Mouse (Mus musculus) liver, adult (tissue): ENCODE results near the gene Leng9.

Source experiments
- GATA4 ChIP-seq: IDR thresholded peaks from 2 replicates; pipeline ENCODE4 v1.6.1; 2014; ENCODE audit warnings: mild to moderate bottlenecking, low read length; ENCODE audit not compliant: insufficient replicate concordance

Gene Leng9

DNA sequence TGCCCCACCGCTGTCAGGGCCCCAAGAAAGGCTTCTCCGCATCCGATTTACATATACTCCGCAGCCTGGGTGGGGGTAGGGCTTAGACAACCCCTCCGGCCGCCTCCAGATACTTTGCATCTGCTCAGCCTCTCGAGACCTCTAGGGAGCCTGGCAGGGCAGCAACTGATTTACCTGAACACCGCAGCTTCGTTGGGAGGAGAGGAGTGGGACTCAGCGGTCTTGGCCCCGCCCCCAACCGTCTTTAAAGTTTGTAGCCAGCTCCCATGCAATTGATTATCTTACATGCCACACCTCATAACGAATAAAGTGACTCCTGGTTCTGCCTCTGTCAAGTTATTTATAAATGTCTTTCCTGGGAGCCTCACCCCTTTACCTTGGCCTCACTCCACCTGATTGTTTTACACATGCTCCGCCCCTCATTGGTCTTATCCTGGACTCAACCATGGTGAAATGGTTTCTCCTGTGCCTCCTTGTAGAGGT is at the start of gene Leng9:
TSS of gene Leng9 (minus strand) at position 316 of the 483 bp plus-strand sequence.
- TF ChIP-seq GATA4 = no peak

DNA sequence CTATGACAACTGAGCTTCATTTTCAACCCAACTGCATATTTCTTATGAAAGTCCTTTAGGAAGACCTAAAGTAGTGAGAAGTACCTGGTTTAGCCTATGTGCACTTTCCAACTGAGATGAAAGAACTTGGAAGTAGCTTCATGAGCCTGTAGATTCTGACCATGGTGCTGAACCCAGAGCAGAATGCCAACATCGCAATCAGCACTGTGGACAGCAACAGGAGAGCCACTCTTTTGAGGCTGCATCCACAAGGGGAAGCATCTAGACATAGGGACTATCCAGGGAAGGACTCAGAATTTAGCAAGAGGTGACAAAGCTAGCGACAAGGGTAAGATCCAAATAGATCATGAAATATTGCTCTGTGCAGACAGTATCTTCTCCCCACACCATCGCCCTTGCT is 28.3 kb upstream of the Leng9 start:
- TF ChIP-seq GATA4 = no peak

DNA sequence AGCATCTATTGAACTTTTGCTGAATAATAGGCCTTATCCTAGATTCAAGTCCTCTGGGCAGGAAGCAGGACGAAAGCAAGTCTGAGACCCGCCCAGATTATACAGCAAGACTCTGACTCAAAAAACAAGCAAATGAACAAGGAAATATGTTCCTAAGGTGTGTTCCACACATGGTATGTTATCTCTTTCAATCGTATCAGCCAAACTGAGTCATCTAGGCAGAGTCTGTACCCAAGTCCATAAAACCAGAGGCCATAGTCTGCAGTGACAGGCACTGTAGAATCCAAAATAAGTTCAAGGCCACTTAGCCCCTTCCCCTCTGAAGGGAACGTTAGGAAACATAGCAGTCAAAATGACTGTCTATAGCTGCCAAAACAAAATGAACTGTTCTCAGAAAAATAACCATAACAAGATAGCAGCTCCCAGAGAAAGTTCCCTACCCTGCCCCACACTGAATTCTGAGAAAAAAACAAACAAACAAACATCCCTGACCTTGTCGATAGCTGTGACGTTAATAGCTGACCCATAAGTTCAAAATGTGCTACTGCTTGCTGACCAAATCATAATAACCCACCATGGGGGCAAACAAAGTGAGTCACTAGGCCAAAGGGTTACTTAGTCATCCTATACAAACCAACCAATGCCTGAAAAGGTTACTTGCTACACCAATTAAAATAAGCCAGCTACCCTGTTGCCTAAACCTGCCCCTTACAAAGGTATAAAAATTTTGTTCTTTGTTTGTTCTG is 20.2 kb upstream of the Leng9 start:
- TF ChIP-seq GATA4 = no peak

GRCm38 (mm10) chr7:4167098-4167497 is 16.9 kb upstream of the Leng9 start:
- no peak; the same call in 1 of the 2 replicates for TF ChIP-seq GATA4

DNA sequence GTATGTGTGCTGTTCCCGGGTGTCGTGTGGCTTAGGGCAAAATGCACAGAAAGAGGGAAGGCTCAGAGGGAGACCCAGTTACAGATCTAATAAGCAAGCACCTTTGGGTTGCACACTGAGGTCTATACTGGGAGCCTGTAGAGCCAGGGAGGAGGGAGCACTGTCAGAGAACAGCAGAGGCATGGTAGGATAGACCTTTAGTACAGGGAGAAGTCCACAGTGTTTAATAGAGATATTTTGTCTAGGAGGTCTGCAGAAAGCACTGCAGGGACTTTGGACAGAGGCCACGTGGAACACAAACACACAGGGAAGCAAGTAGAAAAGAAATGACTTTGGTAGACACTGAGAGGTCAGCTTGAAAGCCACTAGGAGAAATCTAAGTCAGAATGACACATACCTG is 15.1 kb upstream of the Leng9 start:
- TF ChIP-seq GATA4 = no peak

- no peak for TF ChIP-seq GATA4
Measured at GRCm38 (mm10) chr7:4164090-4164910, 14.1 kb upstream of the Leng9 start, which contains the start of gene Cdc42ep5. Cdc42ep5 (minus strand) TSS chr7:4164860.

DNA sequence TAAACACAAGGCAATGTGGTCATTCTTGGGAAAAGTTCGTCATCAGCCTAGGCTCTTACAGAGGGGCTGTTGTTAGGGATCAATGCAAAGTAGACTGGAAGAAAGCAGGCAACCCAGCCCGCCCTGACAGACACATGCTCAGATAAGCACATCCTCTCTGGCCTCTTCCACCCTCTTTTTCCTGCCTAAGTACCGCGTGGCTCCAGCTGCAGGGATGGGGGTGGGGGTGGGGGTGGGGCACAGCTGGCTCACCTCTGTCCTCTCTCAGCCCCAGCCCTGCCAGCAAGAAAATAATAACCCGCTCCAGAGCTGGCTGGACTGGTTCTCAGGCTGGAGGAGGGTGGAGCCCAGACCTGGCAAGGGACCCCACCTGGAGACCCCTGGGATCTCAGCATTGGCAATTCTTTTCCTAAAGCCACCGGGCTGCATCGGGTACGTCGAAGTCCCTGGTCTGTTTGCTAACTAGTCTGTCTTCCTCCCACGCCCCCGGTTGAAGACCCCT is 13.4 kb upstream of the Leng9 start:
- TF ChIP-seq GATA4 = peak; percentile 13; the same call in 1 of the 2 replicates

GRCm38 (mm10) chr7:4154976-4155375 is 4.8 kb upstream of the Leng9 start:
- TF ChIP-seq GATA4 = no peak

GRCm38 (mm10) chr7:4154356-4154755 is 4.2 kb upstream of the Leng9 start:
- no peak for TF ChIP-seq GATA4

- TF ChIP-seq GATA4 = no peak
Measured at GRCm38 (mm10) chr7:4151241-4151640, 1.1 kb upstream of the Leng9 start.

- TF ChIP-seq GATA4 = no peak; the same call in 1 of the 2 replicates
Measured at GRCm38 (mm10) chr7:4150811-4151221, 642 bp upstream of the Leng9 start.

DNA sequence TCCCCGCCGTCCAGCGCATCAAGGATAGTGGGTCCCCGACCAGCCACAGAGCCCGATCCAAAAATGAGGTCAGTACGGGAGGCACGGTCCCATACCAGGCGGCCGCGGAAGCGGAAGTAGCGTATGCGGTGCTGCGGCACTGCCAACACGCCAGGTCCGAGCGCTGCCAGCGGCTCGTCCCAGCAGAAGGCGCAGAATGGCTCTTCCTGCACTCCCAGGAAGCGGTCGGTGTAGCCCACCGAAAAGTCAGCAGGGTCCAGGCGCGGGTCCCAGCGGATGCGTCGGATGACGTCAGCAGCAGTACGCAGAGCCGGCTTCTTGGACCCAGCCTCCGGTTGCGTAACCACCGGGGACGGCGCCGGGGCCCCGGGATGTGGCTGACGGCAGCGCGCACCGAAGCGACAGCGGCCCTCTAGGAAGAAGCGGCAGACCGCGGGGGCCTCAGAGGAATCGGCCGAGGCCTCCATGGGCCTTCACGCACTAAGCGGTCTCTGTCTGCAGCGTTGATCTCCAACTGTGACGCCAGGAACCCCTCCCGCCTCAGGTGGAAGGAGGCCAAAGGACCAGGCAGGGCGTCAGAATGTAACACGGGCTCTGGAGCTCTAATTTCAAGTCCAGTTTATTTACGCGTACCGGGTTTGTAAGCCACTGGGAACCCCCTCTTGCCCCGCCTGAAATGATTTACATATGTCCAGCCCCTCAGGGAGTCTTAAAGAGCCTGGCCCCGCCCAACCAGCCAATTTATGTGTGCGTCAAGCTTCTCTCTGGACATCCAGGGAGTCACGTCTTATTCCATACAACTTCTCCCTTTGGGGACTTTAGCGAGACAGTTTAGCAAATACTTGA is 742 bp downstream of the Leng9 start:
- no peak for TF ChIP-seq GATA4

DNA sequence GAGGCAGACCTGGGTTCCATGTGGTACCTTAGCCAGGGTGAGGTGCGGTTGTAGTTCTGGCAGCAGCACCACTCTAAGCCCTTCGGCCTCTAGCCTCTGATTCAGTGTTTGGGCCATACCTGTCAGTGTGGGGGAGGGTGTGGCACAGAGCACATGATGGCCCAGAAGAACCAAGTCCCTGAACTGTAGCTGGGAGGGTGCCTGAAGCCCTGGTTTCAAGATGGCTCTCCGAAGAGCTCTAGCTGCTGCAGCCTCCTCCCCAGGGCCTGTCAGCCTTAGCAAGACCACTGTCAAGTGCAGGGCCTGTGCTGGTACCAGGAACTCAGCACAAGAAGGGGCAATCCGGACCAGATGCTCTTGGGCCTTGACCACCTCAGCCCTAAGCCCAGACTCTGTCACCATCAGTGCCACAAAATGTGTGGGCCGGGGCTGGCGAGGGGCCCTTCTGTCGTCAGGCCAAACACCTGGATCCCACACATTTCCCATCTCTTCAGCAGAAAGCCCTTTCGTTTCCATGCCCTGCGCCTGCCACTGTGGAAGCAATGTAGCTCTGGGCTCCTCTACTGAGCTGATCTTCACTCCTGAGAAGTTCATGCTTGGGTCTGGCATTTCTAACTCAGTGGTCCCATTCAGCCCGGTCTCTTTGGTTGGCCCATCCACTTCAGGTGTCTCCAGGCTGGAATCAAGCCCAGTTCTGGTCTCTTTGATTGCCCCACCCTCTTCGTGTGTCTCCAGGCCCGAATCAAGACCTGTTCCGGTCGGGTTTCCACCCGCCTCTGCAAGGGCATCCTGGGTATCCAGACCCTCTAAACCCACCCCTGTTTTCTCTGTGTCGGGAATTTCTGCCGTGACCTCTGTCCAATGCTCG is 1.6 kb downstream of the Leng9 start:
- TF ChIP-seq GATA4 = no peak

- TF ChIP-seq GATA4 = no peak
Measured at GRCm38 (mm10) chr7:4147836-4148235, 2.3 kb downstream of the Leng9 start.

DNA sequence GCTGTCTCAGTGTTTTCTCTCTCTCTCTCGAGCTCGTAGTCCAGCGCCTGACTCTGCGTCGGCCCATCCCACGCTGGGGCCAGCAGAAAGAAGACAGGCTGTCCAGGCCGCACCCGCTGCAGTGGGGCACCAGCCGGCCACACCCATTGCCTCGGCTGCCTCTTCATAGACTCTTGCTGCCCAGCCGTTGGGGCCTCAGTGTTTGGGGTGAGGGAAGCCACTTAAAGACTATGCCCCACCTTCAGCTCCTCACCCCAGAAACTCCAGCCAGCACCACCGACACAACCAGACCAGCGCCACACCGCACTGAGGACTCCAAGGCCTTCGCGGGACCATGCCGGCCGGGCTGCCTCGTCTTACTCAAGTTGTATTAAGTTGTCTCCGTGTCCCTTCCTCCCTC is 2.8 kb downstream of the Leng9 start:
- no peak for TF ChIP-seq GATA4
